Mouse (Mus musculus): ENCODE measurements at regions not wholly inside any gene's neighbourhood (a gene's known extent, or its start where the extent isn't known, plus 50 kb on each side); places are given as distances from the start of the nearest gene placed in this dataset.

DNA sequence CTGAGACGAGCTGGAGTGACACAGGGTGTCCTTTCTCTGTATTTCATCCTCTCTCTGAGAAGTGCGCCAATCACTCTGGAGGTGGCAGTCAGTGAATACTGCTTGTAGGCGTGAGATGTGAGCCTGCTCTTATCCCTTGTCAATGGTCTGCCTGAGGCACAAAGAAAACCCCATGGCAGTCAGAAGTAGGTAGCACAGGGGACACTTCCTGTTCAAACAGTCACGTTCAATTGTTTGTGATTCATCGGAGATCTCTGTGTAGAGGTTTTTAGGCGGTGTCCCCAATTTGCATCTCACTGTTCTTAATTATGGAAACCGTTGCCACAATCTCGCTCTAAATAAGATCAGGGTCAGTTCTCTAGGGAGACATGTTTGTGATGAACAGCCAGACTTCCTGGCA, 447.7 kb downstream of the Glrx3 start:
- no peak overlapping the region for H3K4me3 ChIP-seq
- H3K27me3 ChIP-seq = no peaks in the 10 kb centered on the region
- no peaks in the 10 kb centered on the region for H3K36me3 ChIP-seq
- H3K9ac ChIP-seq = no peak overlapping the region
- 70% methylated on average over 8 of the region's 8 CpGs for WGBS
- no peaks in the 10 kb centered on the region for H3K9me3 ChIP-seq (replicated peaks)
- no peak overlapping the region for H3K27ac ChIP-seq
- no peak overlapping the region for H3K4me2 ChIP-seq
- H3K4me1 ChIP-seq (replicated peaks) = no peaks in the 10 kb centered on the region
- ATAC-seq (replicated peaks; ENCODE audit: insufficient number of reproducible peaks, insufficient read depth, low FRiP score, low read depth) = no peak

DNA sequence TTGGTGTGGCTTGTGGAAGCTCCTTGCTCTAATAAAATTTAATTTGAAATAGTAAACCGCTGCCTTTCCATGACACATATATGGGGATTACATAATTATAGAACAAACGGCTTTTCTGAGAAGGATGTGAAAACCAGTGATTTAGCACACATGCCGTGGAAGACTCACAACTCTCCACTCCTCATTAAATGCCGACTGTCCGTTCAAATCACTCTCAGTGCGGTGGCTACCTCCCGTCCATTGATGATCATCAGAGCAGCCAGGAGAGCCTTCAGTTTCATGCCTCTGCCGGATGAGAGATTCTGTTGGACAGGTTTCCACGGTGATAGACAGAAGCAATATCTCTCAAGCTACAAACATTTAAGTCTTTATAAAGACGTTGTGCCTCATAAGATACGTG, 451.3 kb downstream of the Glrx3 start:
- 79% methylated on average over 11 of the region's 11 CpGs for WGBS
- no peak overlapping the region for H3K4me3 ChIP-seq
- H3K9me3 ChIP-seq (replicated peaks) = no peaks in the 10 kb centered on the region
- H3K4me1 ChIP-seq (replicated peaks) = no peaks in the 10 kb centered on the region
- H3K9ac ChIP-seq = no peak overlapping the region
- H3K4me2 ChIP-seq = no peak overlapping the region
- H3K27me3 ChIP-seq = no peaks in the 10 kb centered on the region
- H3K27ac ChIP-seq = no peak overlapping the region
- no peak for ATAC-seq (replicated peaks; ENCODE audit: insufficient number of reproducible peaks, insufficient read depth, low FRiP score, low read depth)
- no peaks in the 10 kb centered on the region for H3K36me3 ChIP-seq

DNA sequence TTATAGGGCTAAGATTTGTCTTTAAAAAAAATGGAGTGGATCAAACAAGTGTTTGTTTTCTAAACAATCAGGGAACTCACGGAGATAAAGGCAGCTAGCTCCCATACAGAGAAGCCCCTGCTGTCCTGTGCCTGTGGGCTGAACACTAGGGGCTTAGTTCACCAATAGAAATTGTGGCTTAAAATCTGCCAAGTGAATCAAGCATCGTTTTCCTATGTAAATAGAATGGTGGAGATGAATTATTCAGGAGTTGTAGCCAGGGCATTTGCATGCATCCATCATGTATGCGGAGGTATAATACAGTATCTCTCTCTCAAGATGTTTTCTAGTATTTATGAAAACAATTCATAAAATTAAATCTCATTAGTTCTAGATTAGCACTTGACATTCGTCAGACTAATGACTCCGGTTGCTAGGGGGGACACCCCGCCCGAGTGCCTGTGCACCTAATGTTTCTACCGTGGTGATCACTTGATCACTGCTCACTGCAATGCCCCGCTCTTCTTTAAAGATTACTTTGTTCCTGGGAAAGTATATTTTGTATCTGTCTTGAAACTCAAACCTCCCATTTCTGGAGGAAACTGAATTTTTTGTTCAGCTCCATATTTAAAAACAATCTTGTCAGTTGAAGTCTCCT, 469.1 kb downstream of the Glrx3 start:
- no peak overlapping the region for H3K27ac ChIP-seq
- peaks cover 5% of the 10 kb centered on the region; the same call in 1 of the 2 replicates for H3K4me1 ChIP-seq (replicated peaks)
- H3K27me3 ChIP-seq = no peaks in the 10 kb centered on the region
- no peak for ATAC-seq (replicated peaks; ENCODE audit: insufficient number of reproducible peaks, insufficient read depth, low FRiP score, low read depth)
- no peaks in the 10 kb centered on the region for H3K36me3 ChIP-seq
- H3K4me2 ChIP-seq = no peak overlapping the region
- 73% methylated on average over 9 of the region's 9 CpGs for WGBS
- H3K9ac ChIP-seq = no peak overlapping the region
- no peak overlapping the region for H3K4me3 ChIP-seq
- H3K9me3 ChIP-seq (replicated peaks) = no peaks in the 10 kb centered on the region

DNA sequence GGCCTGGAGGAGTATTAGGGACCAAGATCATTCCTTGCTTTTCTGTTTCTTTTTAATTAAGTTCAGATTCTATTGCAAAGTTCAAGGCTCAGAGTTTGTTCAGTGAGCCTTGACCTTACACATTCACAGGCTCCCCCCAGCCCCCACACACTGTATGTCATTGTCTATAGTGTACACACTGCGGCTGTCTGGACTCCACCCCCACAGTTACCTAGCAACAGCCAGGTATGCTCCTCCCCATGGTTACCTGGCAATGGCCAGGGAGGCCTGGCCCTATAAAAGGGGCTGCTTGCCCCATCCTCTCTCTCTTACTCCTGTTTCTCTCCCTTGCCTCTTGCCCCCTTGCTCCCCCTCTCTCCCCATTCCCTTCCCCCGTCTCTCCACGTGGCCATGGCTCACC, 472.0 kb downstream of the Glrx3 start:
- H3K27me3 ChIP-seq = no peaks in the 10 kb centered on the region
- H3K4me3 ChIP-seq = no peak overlapping the region
- H3K4me1 ChIP-seq (replicated peaks) = peaks cover 5% of the 10 kb centered on the region; the same call in 1 of the 2 replicates
- no peak for ATAC-seq (replicated peaks; ENCODE audit: insufficient number of reproducible peaks, insufficient read depth, low FRiP score, low read depth)
- no peak overlapping the region for H3K27ac ChIP-seq
- no peaks in the 10 kb centered on the region for H3K36me3 ChIP-seq
- H3K9me3 ChIP-seq (replicated peaks) = no peaks in the 10 kb centered on the region
- no peak overlapping the region for H3K9ac ChIP-seq
- WGBS = 50% methylated on average over 3 of the region's 3 CpGs
- H3K4me2 ChIP-seq = no peak overlapping the region

DNA sequence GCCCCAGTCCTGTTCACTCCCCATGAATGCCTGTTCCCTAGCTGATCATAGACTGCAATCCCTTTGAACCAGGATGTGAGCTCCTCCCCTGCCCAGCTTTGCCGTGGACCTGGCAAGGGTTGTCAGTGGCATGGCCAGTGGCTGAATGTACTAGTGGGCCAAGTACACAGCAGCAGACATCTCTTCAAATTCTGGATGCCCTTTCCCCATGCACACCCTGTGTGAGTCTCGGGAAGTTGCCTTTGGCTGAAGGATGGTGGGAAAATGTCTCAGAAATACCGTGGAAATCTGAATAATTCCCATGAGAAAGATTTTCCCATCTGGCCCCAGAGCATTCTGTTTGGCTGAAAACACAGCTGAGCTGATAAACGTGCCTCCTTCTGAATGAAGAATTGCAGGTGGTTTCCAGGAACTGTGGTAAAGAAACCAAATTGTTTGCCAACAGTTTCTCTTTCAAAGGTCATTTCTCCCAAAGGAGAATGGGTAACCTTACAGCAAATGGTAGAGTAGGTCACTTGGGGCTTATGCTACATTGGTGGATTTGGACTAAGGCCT, 476.2 kb downstream of the Glrx3 start:
- Histone ChIP-seq H3K27me3 (no peaks in the 10 kb centered on the region), H3K9ac (no peak overlapping the region), H3K4me2 (no peak overlapping the region), H3K4me3 (no peak overlapping the region), H3K27ac (no peak overlapping the region), H3K4me1 (replicated peaks) (0 out of 2 replicates have a peak, but pooled peaks cover under 1% of the 10 kb centered on the region), H3K36me3 (no peaks in the 10 kb centered on the region), H3K9me3 (replicated peaks) (no peaks in the 10 kb centered on the region)
- no peak for ATAC-seq (replicated peaks; ENCODE audit: insufficient number of reproducible peaks, insufficient read depth, low FRiP score, low read depth)
- WGBS = 50% methylated on average over 4 of the region's 4 CpGs

DNA sequence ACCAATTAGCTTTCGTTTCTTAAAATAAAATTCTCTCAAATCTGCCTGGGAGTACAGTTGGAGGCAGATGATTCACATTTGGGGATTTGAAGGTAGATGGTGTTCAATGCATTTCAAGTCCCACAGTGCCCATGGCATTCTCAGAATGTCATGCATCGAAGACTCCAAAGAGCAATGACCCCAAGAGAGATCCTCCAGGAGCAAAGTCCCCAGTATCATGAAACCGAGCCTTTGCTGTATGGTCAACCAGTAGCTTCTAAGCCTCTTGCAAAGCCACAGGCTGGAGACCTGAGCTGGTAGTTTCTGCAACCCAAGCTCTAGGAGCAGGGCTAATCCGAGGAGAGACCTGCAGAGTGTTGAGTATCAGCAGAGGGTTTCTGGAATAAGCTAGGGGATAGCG, 477.1 kb downstream of the Glrx3 start:
- Histone ChIP-seq H3K27me3 (no peaks in the 10 kb centered on the region), H3K4me2 (no peak overlapping the region), H3K36me3 (no peaks in the 10 kb centered on the region), H3K4me1 (replicated peaks) (no peaks in the 10 kb centered on the region), H3K27ac (no peak overlapping the region), H3K4me3 (no peak overlapping the region), H3K9me3 (replicated peaks) (no peaks in the 10 kb centered on the region), H3K9ac (no peak overlapping the region)
- WGBS = 77% methylated on average over 5 of the region's 5 CpGs
- no peak for ATAC-seq (replicated peaks; ENCODE audit: insufficient number of reproducible peaks, insufficient read depth, low FRiP score, low read depth)

DNA sequence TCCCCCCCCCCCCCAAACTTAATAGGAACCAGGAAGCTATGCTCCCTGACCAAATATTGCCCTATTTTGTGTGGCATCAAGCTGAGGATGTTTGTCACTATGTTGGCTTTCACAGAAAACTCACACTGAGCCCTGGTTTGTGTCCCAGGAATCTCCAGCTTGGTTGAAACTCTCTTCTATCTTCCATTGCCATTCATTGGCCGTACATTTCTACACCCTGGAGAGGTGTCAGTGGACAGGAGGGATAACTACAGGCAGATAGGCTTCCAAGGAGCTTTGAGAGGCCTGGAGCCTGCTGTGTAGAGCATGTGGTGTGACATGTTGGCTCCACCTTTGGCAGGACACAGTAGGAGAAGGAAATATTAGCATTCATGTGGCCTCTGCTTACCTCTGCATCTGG, 478.9 kb downstream of the Glrx3 start:
- no peak overlapping the region for H3K9ac ChIP-seq
- 44% methylated on average over 1 of the region's 1 CpGs for WGBS
- no peak overlapping the region for H3K4me3 ChIP-seq
- H3K27me3 ChIP-seq = no peaks in the 10 kb centered on the region
- no peak overlapping the region for H3K27ac ChIP-seq
- no peak for ATAC-seq (replicated peaks; ENCODE audit: insufficient number of reproducible peaks, insufficient read depth, low FRiP score, low read depth)
- H3K4me1 ChIP-seq (replicated peaks) = no peaks in the 10 kb centered on the region
- H3K4me2 ChIP-seq = no peak overlapping the region
- H3K36me3 ChIP-seq = no peaks in the 10 kb centered on the region
- no peaks in the 10 kb centered on the region for H3K9me3 ChIP-seq (replicated peaks)

DNA sequence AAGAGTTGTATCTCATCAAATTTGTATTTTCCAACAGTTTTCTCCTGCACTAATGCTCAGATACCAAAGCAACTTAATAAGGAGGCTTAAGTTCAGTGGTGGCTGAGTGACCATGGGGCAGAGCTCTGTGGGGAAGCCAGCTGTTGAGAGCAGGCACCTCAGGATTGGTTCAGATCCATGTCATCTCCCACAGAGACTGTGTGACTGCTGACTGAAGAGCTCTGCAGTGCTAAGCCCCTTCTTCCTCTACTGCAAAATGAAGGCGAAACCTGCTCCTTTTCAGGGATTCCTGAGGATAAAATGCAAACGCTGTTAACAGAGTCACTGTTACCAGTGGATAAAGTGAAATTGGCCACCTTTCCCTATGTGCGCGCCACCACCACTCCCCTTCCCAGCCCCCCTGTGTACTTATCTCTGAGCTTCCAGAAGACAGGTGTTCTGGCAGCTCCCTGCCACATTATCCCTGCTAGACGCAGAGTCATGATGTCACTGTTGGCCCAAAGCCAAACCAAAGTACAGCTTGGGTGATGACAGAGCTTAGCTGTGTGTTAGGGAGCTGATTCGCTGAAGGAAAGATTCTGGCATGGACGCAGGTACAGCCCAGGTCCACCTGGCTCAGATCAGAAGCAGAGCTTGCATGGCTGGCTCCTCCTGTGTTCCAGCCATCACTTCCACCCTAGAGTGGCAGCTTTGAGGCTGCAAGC, 472.9 kb downstream of the Tcerg1l start:
- Histone ChIP-seq H3K4me3 (0 out of 2 replicates have a peak overlapping the region, but pooled peaks have one; percentile 1), H3K36me3 (no peaks in the 10 kb centered on the region), H3K27me3 (peaks cover 6% of the 10 kb centered on the region; the same call in 1 of the 2 replicates), H3K9me3 (replicated peaks) (no peaks in the 10 kb centered on the region), H3K4me2 (peak overlapping the region; percentile 41), H3K9ac (no peak overlapping the region), H3K27ac (no peak overlapping the region), H3K4me1 (replicated peaks) (peaks cover 19% of the 10 kb centered on the region)
- 19% methylated on average over 7 of the region's 7 CpGs for WGBS
- ATAC-seq (replicated peaks; ENCODE audit: insufficient number of reproducible peaks, insufficient read depth, low FRiP score, low read depth) = peak; percentile 23; the same call in 1 of the 2 replicates

DNA sequence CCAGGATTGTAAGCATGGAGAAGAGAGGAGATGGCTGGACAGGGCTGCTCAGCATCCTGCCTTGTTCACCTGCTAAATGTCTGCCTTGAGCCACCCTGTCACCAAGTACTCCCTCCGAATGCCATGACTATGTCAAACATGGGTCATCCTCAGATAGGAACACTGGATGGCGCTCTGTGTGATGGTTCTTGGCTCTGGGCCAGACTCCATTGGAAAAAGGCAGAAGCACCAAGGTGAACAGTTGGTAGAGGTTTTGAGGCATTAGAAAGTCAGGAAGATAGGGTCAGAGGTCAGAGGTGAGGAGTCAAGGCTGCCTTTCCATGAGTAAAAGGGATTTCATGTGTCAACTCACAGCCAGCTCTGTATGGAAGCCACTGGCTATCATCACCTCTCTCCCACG, 471.9 kb downstream of the Tcerg1l start:
- WGBS = 32% methylated on average over 3 of the region's 3 CpGs
- ATAC-seq (replicated peaks; ENCODE audit: insufficient number of reproducible peaks, insufficient read depth, low FRiP score, low read depth) = no peak
- no peak overlapping the region for H3K4me3 ChIP-seq

DNA sequence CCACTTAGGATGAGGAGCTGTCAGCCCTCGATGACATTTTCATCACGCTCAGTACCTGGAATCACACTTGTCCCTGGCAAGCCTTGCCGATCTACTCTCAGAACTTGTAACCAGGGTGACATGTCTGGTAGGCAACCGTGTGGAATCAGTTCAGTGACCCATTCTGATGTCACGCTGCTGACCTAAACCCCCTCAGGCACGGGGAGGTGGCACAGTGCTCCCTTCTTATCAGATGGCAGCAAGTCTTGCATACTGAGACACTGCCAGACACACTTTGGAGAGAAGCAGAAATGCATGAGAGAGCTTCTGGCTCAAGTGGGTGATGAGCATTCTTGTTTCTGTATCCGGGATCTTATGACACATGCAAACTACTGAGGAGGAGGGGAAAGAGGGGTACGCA, 470.2 kb downstream of the Tcerg1l start:
- H3K9me3 ChIP-seq (replicated peaks) = no peaks in the 10 kb centered on the region
- H3K4me2 ChIP-seq = no peak overlapping the region
- no peaks in the 10 kb centered on the region for H3K36me3 ChIP-seq
- ATAC-seq (replicated peaks; ENCODE audit: insufficient number of reproducible peaks, insufficient read depth, low FRiP score, low read depth) = no peak
- no peak overlapping the region for H3K9ac ChIP-seq
- WGBS = 45% methylated on average over 8 of the region's 8 CpGs
- H3K4me1 ChIP-seq (replicated peaks) = peaks cover 19% of the 10 kb centered on the region
- no peak overlapping the region for H3K4me3 ChIP-seq
- H3K27me3 ChIP-seq = peaks cover 8% of the 10 kb centered on the region; the same call in 1 of the 2 replicates
- H3K27ac ChIP-seq = no peak overlapping the region

More for the DNA sequence above, 471.9 kb downstream of the Tcerg1l start:
- H3K36me3 ChIP-seq = no peaks in the 10 kb centered on the region
- no peak overlapping the region for H3K4me2 ChIP-seq
- H3K27me3 ChIP-seq = peaks cover 8% of the 10 kb centered on the region; the same call in 1 of the 2 replicates
- H3K9me3 ChIP-seq (replicated peaks) = no peaks in the 10 kb centered on the region
- H3K4me1 ChIP-seq (replicated peaks) = peaks cover 19% of the 10 kb centered on the region
- no peak overlapping the region for H3K9ac ChIP-seq
- H3K27ac ChIP-seq = no peak overlapping the region

DNA sequence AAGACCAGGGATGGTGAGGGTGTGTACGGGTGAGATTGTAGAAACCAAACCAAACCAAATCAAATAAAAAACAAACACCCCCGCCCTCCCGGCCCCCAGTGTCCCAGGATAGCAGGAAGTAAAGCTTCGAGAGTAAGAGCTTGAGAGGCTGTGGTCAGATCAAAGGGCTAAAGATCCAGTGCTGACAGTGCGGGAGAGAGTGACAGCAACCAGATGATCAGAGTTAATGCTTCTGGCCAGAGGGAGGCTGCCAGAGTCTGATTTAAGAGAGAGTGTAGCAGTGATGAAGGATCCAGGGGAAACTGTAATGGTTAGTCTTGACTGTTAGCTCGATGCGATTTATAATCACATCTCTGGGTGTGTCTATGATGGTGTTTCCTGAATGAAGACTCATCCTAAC, 467.3 kb downstream of the Tcerg1l start:
- no peaks in the 10 kb centered on the region for H3K9me3 ChIP-seq (replicated peaks)
- H3K4me2 ChIP-seq = no peak overlapping the region
- H3K9ac ChIP-seq = no peak overlapping the region
- no peak overlapping the region for H3K4me3 ChIP-seq
- no peak for ATAC-seq (replicated peaks; ENCODE audit: insufficient number of reproducible peaks, insufficient read depth, low FRiP score, low read depth)
- WGBS = 9% methylated on average over 7 of the region's 7 CpGs
- no peak overlapping the region for H3K27ac ChIP-seq
- H3K27me3 ChIP-seq = peaks cover 11% of the 10 kb centered on the region; the same call in 1 of the 2 replicates
- no peaks in the 10 kb centered on the region for H3K36me3 ChIP-seq
- peaks cover 8% of the 10 kb centered on the region for H3K4me1 ChIP-seq (replicated peaks)
